Mouse (Mus musculus): Measurements from ENCODE around the gene Anapc7.

- no peak for TF ChIP-seq EP300 (IDR thresholded peaks at IDR 0.05; ENCODE audit: low read depth)
- TF ChIP-seq CTCF (IDR thresholded peaks at IDR 0.05; ENCODE audit: low read depth), result no peak
These were observed 28.5 kb downstream of the Anapc7 start for GRCm38 (mm10) chr5:122449946-122450345.
